Mouse (Mus musculus): Measurements from ENCODE around the gene Spc24. TPM values are rescaled to one million over a fixed set of nuclear protein-coding genes. Genes with fewer than 3 reads are reported as not detected.
"Not testable (repeated sequence)": the region's sequence is repeated elsewhere in the genome, so short reads cannot be mapped to it uniquely, and the experiment has no call there.

Spc24 gene
- total and polyA plus RNA-seq, 3 experiments: 5.1 to 6.8 (median 6.0) TPM

DNA sequence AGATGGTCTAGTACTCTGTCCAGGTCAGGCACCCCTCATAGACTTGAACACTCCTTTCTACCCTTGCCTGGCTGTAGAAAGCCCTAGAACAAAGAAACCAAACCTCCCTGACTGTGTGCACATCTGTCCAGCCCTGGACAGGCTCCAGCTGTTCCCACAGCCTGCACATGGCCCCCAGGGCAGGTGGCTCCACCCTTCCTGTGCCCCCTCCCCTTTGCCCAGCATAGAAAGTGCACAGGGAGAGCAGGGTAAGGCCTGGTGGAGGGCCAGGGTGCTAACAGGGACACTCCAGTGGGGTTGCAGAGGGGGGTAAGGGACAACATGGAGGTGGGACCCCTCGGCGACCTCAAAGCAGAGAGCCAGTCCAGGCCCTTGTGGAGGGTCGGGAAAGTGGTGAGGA, 36.2 kb upstream of the Spc24 start:
- Histone ChIP-seq H3K36me3 (ENCODE audit: control insufficient read depth, insufficient read depth, low read length) (peaks cover 10% of the 10 kb centered on the region), H3K4me3 (peak overlapping the region; percentile 35), H3K27ac (peak overlapping the region; percentile 96), H3K9ac (ENCODE audit: low read depth, low read length) (peak overlapping the region; percentile 17), H3K79me2 (replicated peaks; ENCODE audit: control insufficient read depth, insufficient read depth, low read length) (0 out of 2 replicates have a peak, but pooled peaks cover 2% of the 10 kb centered on the region), H3K27me3 (ENCODE audit: control insufficient read depth, insufficient read depth, low read length) (no peaks in the 10 kb centered on the region), H3K4me1 (ENCODE audit: control insufficient read depth, insufficient read depth, low read length) (peaks cover 25% of the 10 kb centered on the region)
- intact Hi-C loops (cut with DNase I): no loop called here
- 15% methylated on average over 3 of the region's 3 CpGs for WGBS
- TF ChIP-seq CTCF (IDR thresholded peaks at IDR 0.05) (0 out of 2 replicates have a peak, but pooled peaks have one; percentile 2), POLR2A (IDR thresholded peaks at IDR 0.05; ENCODE audit: insufficient read depth, low read depth, low read length) (no peak)
- no peak for DNase-seq

DNA sequence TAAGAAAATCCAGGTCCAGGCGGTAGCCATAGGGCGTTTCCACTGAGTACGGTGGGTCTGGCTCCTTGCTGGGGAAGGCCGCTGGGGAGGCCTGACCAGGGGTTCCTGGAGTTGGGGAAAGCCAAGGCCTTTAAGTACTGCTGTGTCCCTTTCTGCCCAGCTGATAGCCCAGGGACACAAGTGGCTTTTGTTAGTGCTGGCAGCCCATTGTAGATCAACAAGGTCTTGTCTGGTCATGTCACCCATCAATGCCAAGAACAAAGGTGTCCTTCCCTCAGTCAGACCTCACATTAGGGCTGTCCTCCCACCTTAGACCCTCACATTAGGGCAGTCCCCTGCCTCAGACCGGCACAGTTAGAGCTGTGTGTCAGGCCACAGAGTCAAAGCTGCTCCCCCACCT, 35.5 kb upstream of the Spc24 start:
- intact Hi-C loops (cut with DNase I): no loop called here
- no peak overlapping the region for H3K9ac ChIP-seq (ENCODE audit: low read depth, low read length)
- no peaks in the 10 kb centered on the region for H3K27me3 ChIP-seq (ENCODE audit: control insufficient read depth, insufficient read depth, low read length)
- no peak overlapping the region; the same call in 1 of the 2 replicates for H3K27ac ChIP-seq
- H3K4me3 ChIP-seq: no peak overlapping the region
- H3K79me2 ChIP-seq (replicated peaks; ENCODE audit: control insufficient read depth, insufficient read depth, low read length): peaks cover 2% of the 10 kb centered on the region; the same call in 1 of the 2 replicates
- DNase-seq: no peak
- 71% methylated on average over 5 of the region's 5 CpGs for WGBS
- peaks cover 13% of the 10 kb centered on the region for H3K36me3 ChIP-seq (ENCODE audit: control insufficient read depth, insufficient read depth, low read length)
- TF ChIP-seq CTCF (IDR thresholded peaks at IDR 0.05): no peak
- TF ChIP-seq POLR2A (IDR thresholded peaks at IDR 0.05; ENCODE audit: insufficient read depth, low read depth, low read length): no peak
- TF ChIP-seq EP300 (IDR thresholded peaks at IDR 0.05; ENCODE audit: insufficient read depth, low read depth, low read length): no peak
- H3K4me1 ChIP-seq (ENCODE audit: control insufficient read depth, insufficient read depth, low read length): peaks cover 25% of the 10 kb centered on the region

DNA sequence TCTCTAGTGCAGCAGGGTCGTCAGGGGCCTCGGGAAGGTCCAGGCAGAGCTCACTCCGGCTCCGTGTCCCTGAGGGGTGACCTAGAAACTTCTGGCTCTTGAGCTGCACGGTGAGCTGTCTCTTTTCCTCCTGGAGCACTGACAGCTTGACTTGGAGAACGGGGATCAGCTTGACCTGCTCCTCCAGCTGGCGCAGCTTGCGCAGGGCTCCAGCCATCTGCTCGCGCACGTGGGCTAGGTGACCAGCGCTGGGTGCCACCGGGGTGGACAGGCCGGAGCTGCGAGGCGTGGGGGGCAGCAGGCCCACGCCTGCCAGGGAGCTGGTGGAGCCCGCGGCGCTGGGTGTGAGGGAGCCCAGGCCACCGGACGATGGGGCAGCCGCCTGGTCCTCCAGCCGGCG, 34.8 kb upstream of the Spc24 start:
- Histone ChIP-seq H3K9ac (ENCODE audit: low read depth, low read length) (no peak overlapping the region), H3K27me3 (ENCODE audit: control insufficient read depth, insufficient read depth, low read length) (no peaks in the 10 kb centered on the region), H3K79me2 (replicated peaks; ENCODE audit: control insufficient read depth, insufficient read depth, low read length) (peaks cover 3% of the 10 kb centered on the region; the same call in 1 of the 2 replicates), H3K4me1 (ENCODE audit: control insufficient read depth, insufficient read depth, low read length) (peaks cover 25% of the 10 kb centered on the region), H3K4me3 (no peak overlapping the region), H3K36me3 (ENCODE audit: control insufficient read depth, insufficient read depth, low read length) (peaks cover 13% of the 10 kb centered on the region), H3K27ac (no peak overlapping the region)
- 90% methylated on average over 25 of the region's 25 CpGs for WGBS
- DNase-seq: no peak
- TF ChIP-seq POLR2A (IDR thresholded peaks at IDR 0.05; ENCODE audit: insufficient read depth, low read depth, low read length): no peak
- no peak for TF ChIP-seq CTCF (IDR thresholded peaks at IDR 0.05)
- no peak for TF ChIP-seq EP300 (IDR thresholded peaks at IDR 0.05; ENCODE audit: insufficient read depth, low read depth, low read length)
- intact Hi-C loops (cut with DNase I): no loop called here

DNA sequence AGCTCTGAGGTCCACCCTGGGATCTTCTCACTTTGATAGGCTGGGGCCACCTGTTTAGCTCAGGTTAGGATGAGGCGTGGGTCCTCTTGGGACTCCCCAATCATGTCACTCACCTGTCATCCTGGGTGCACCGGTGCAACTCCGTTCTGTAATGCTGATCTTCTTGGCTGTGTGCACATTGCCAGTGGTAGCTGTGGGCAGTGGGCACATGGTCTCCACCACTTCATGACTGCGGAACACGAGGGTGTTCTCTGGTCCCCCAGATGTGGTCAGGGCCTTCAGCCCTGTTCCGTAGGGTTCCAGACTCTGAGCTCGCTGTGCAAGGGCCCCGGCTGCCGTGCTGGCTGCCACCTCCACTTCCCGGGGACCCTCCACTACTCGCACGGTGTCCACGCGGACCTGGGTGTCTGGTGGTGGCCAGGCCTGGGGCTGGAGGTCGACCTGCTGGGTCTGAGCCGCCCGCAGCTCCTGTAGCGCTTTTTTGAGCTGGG, 34.3 kb upstream of the Spc24 start:
- WGBS: 90% methylated on average over 18 of the region's 18 CpGs
- H3K4me3 ChIP-seq: no peak overlapping the region
- DNase-seq: no peak
- peaks cover 13% of the 10 kb centered on the region for H3K36me3 ChIP-seq (ENCODE audit: control insufficient read depth, insufficient read depth, low read length)
- no peak for TF ChIP-seq CTCF (IDR thresholded peaks at IDR 0.05)
- no peak for TF ChIP-seq EP300 (IDR thresholded peaks at IDR 0.05; ENCODE audit: insufficient read depth, low read depth, low read length)
- H3K4me1 ChIP-seq (ENCODE audit: control insufficient read depth, insufficient read depth, low read length): peaks cover 25% of the 10 kb centered on the region
- H3K27ac ChIP-seq: no peak overlapping the region
- H3K79me2 ChIP-seq (replicated peaks; ENCODE audit: control insufficient read depth, insufficient read depth, low read length): peaks cover 3% of the 10 kb centered on the region; the same call in 1 of the 2 replicates
- H3K9ac ChIP-seq (ENCODE audit: low read depth, low read length): no peak overlapping the region
- H3K27me3 ChIP-seq (ENCODE audit: control insufficient read depth, insufficient read depth, low read length): no peaks in the 10 kb centered on the region
- intact Hi-C loops (cut with DNase I): no loop called here

DNA sequence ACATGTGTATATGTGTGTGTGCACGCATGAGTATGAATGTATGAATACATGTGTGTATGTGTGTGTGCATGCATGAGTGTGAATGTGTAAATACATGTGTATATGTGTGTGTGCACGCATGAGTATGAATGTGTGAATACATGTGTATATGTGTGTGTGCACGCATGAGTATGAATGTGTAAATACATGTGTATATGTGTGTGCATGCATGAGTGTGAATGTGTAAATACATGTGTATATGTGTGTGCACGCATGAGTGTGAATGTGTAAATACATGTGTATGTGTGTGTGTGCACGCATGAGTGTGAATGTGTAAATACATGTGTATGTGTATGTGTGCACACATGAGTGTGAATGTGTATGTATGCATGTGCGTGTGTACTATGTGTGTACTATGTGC, 33.4 kb upstream of the Spc24 start:
- DNase-seq; H3K27me3 ChIP-seq (ENCODE audit: control insufficient read depth, insufficient read depth, low read length); H3K9ac ChIP-seq (ENCODE audit: low read depth, low read length); H3K27ac ChIP-seq; H3K4me3 ChIP-seq; H3K79me2 ChIP-seq (replicated peaks; ENCODE audit: control insufficient read depth, insufficient read depth, low read length); intact Hi-C loops (cut with DNase I): not testable (repeated sequence)
- Histone ChIP-seq H3K4me1 (ENCODE audit: control insufficient read depth, insufficient read depth, low read length) (peaks cover 23% of the 10 kb centered on the region), H3K36me3 (ENCODE audit: control insufficient read depth, insufficient read depth, low read length) (peaks cover 13% of the 10 kb centered on the region)
- 95% methylated on average over 6 of the region's 6 CpGs for WGBS

DNA sequence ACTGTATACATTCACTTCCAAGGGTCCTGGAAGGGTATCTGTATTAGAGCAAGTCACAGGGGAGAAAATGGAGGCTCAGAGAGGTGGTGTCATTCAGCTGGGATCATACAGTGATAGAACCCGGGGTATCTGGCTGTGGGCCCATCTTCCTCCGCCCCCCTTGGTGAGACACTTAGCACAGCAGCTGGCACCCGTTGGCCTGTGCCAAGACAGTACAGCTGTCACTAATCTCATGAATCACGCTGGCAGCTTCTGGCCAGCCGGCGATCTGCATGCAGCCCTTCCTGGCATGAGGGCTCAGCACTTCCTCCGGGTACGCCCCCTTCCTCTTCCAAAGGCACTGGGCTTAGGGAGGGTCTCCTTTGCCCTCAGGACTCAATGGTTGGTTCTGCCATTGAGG, 32.5 kb upstream of the Spc24 start:
- peak; percentile 54 to 65 for DNase-seq
- Histone ChIP-seq H3K27ac (peak overlapping the region; percentile 62), H3K27me3 (ENCODE audit: control insufficient read depth, insufficient read depth, low read length) (no peaks in the 10 kb centered on the region), H3K36me3 (ENCODE audit: control insufficient read depth, insufficient read depth, low read length) (peaks cover 13% of the 10 kb centered on the region), H3K4me3 (no peak overlapping the region), H3K9ac (ENCODE audit: low read depth, low read length) (no peak overlapping the region), H3K4me1 (ENCODE audit: control insufficient read depth, insufficient read depth, low read length) (peaks cover 26% of the 10 kb centered on the region), H3K79me2 (replicated peaks; ENCODE audit: control insufficient read depth, insufficient read depth, low read length) (peaks cover 3% of the 10 kb centered on the region; the same call in 1 of the 2 replicates)
- WGBS: 4% methylated on average over 8 of the region's 8 CpGs
- intact Hi-C loops (cut with DNase I): no loop called here
- TF ChIP-seq POLR2A (IDR thresholded peaks at IDR 0.05; ENCODE audit: insufficient read depth, low read depth, low read length) (no peak), EP300 (IDR thresholded peaks at IDR 0.05; ENCODE audit: insufficient read depth, low read depth, low read length) (no peak), CTCF (IDR thresholded peaks at IDR 0.05) (no peak)

Data from heart, adult 2 months (tissue).